Mouse (Mus musculus) adrenal gland (tissue): ENCODE data around the gene Zbtb48.

Experiments used
- intact Hi-C: fragments of 180-260 bp; cut with DNase I; formaldehyde crosslinking; loops from one replicate; pipeline ENCODE4 v1.15.1; 2025

Zbtb48 gene

GRCm38 (mm10) chr4:152006812-152007211 is 20.7 kb downstream of the Zbtb48 start:
- intact Hi-C loops: no loop called here

GRCm38 (mm10) chr4:152006137-152006536 is 21.3 kb downstream of the Zbtb48 start:
- intact Hi-C loops: no loop called here

- intact Hi-C loops: no loop called here
Measured at GRCm38 (mm10) chr4:152002063-152002462, 25.4 kb downstream of the Zbtb48 start.

GRCm38 (mm10) chr4:152001335-152001734 is 26.1 kb downstream of the Zbtb48 start:
- intact Hi-C loops: no loop called here

- intact Hi-C loops: no loop called here
Measured at GRCm38 (mm10) chr4:152000906-152001305, 26.6 kb downstream of the Zbtb48 start.

- intact Hi-C loops: no loop called here
Measured at GRCm38 (mm10) chr4:151999481-151999880, 28.0 kb downstream of the Zbtb48 start.

- intact Hi-C loops: no loop called here
Measured at GRCm38 (mm10) chr4:151997701-151998100, 29.8 kb downstream of the Zbtb48 start.

GRCm38 (mm10) chr4:151996951-151997222 is 30.6 kb downstream of the Zbtb48 start:
- intact Hi-C loops: no loop called here

- intact Hi-C loops: no loop called here
Measured at GRCm38 (mm10) chr4:151996173-151996950, 31.1 kb downstream of the Zbtb48 start, which contains the start of gene Phf13. Phf13 (minus strand) TSS chr4:151996258.

GRCm38 (mm10) chr4:151995371-151996172 is 31.9 kb downstream of the Zbtb48 start:
- intact Hi-C loops: no loop called here

GRCm38 (mm10) chr4:151994228-151995171 is 33.0 kb downstream of the Zbtb48 start:
- intact Hi-C loops: no loop called here

GRCm38 (mm10) chr4:151993035-151993434 is 34.4 kb downstream of the Zbtb48 start:
- intact Hi-C loops: no loop called here

GRCm38 (mm10) chr4:151992091-151992490 is 35.4 kb downstream of the Zbtb48 start:
- intact Hi-C loops: no loop called here

- intact Hi-C loops: loop anchor here (5.0 kb wide), 1 partner anchor 103 kb away; no protein-coding TSS in a partner anchor
Measured at GRCm38 (mm10) chr4:151989110-151989488, 38.4 kb downstream of the Zbtb48 start.

- intact Hi-C loops: loop anchor here (5.0 kb wide), 1 partner anchor 104 kb away; no protein-coding TSS in a partner anchor
Measured at GRCm38 (mm10) chr4:151988342-151989109, 38.9 kb downstream of the Zbtb48 start, which contains the start of gene Thap3. Thap3 (minus strand) TSS chr4:151988997.

- intact Hi-C loops: loop anchor here (5.0 kb wide), 1 partner anchor 104 kb away; no protein-coding TSS in a partner anchor
Measured at GRCm38 (mm10) chr4:151988014-151988341, 39.5 kb downstream of the Zbtb48 start.

GRCm38 (mm10) chr4:151986650-151987049 is 40.8 kb downstream of the Zbtb48 start:
- intact Hi-C loops: loop anchor here (5.0 kb wide), 1 partner anchor 106 kb away; no protein-coding TSS in a partner anchor

- intact Hi-C loops: loop anchor here (5.0 kb wide), 1 partner anchor 106 kb away; no protein-coding TSS in a partner anchor
Measured at GRCm38 (mm10) chr4:151985886-151986285, 41.6 kb downstream of the Zbtb48 start.

GRCm38 (mm10) chr4:151983560-151983959 is 43.9 kb downstream of the Zbtb48 start:
- intact Hi-C loops: loop anchor here (5.0 kb wide), 1 partner anchor 49 kb away; no protein-coding TSS in a partner anchor

GRCm38 (mm10) chr4:151983043-151983442 is 44.4 kb downstream of the Zbtb48 start:
- intact Hi-C loops: loop anchor here (5.0 kb wide), 1 partner anchor 49 kb away; no protein-coding TSS in a partner anchor
